ENCODE assay signal across 7 mouse cellular contexts in the genomic region with DNA sequence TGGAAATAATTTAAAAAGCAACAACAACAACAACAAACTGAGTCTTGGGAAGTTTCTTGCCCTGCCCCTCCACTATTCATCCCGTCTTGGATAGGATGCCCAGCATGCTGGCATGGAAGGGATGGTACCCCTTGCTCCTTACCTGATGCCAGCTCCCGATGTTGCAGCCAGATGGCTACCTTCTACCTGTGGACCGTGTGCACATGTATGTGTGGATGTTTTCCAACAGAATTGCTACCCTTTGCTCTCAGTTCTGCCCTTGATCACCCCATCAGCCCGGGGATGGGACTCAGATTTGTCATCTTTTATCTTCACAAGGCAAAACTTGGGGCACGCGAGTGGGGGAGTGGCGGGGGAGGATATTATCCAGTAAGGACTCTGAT. TPM values are rescaled to one million over a fixed set of nuclear protein-coding genes. Genes with fewer than 3 reads are reported as not detected.
A peak's percentile ranks its signal among the peaks of the same experiment; 100 is the strongest.
DNase-seq lines count a peak whose midpoint lies in the region; ATAC-seq lines count a peak whose summit lies in the region.

No protein-coding gene starts in this region.

- peak overlapping the region; percentile 72 for H3K4me3 ChIP-seq in lung, embryonic 16.5 days (ENCODE audit: low read length)
- peak overlapping the region; percentile 52; the same call in 1 of the 2 replicates for H3K4me3 ChIP-seq in forebrain, embryonic 13.5 days
- peak overlapping the region; percentile 75 for H3K4me3 ChIP-seq in limb, embryonic 12.5 days (replicated peaks)
- peak overlapping the region; percentile 87 for H3K4me3 ChIP-seq in stomach, embryonic 14.5 days (ENCODE audit: low read depth, low read length)

- no peaks in the 10 kb centered on the region for H3K36me3 ChIP-seq in lung, embryonic 16.5 days (ENCODE audit: control insufficient read depth, insufficient read depth, low read length)
- no peaks in the 10 kb centered on the region for H3K36me3 ChIP-seq in forebrain, embryonic 13.5 days (ENCODE audit: poor library complexity, severe bottlenecking)
- peaks cover 11% of the 10 kb centered on the region for H3K36me3 ChIP-seq in limb, embryonic 12.5 days
- H3K36me3 ChIP-seq in stomach, embryonic 14.5 days (ENCODE audit: control insufficient read depth, insufficient read depth, low read length): no peaks in the 10 kb centered on the region

- H3K27me3 ChIP-seq in lung, embryonic 16.5 days (ENCODE audit: control insufficient read depth, insufficient read depth, low read depth, low read length): no peaks in the 10 kb centered on the region
- H3K27me3 ChIP-seq in forebrain, embryonic 13.5 days: peaks cover 19% of the 10 kb centered on the region
- no peaks in the 10 kb centered on the region for H3K27me3 ChIP-seq in limb, embryonic 12.5 days
- no peaks in the 10 kb centered on the region for H3K27me3 ChIP-seq in stomach, embryonic 14.5 days (ENCODE audit: control insufficient read depth, insufficient read depth, low read length)

- peak overlapping the region; percentile 95; the same call in 1 of the 2 replicates for H3K27ac ChIP-seq in lung, embryonic 16.5 days (ENCODE audit: low read length)
- H3K27ac ChIP-seq in forebrain, embryonic 13.5 days: no peak overlapping the region
- H3K27ac ChIP-seq in limb, embryonic 12.5 days: peak overlapping the region; percentile 96
- peak overlapping the region; percentile 96; the same call in 1 of the 2 replicates for H3K27ac ChIP-seq in stomach, embryonic 14.5 days (ENCODE audit: low read length)

- WGBS in lung, embryonic 16.5 days: 26% methylated on average over 7 of the region's 7 CpGs
- 52% methylated on average over 7 of the region's 7 CpGs for WGBS in forebrain, embryonic 13.5 days
- WGBS in limb, embryonic 12.5 days: 37% methylated on average over 7 of the region's 7 CpGs
- WGBS in stomach, embryonic 14.5 days: 26% methylated on average over 7 of the region's 7 CpGs

- H3K4me1 ChIP-seq in lung, embryonic 16.5 days (replicated peaks; ENCODE audit: control insufficient read depth, insufficient read depth, low read length): peaks cover 72% of the 10 kb centered on the region
- peaks cover 77% of the 10 kb centered on the region for H3K4me1 ChIP-seq in forebrain, embryonic 13.5 days
- H3K4me1 ChIP-seq in limb, embryonic 12.5 days (replicated peaks): peaks cover 90% of the 10 kb centered on the region
- H3K4me1 ChIP-seq in stomach, embryonic 14.5 days (ENCODE audit: control insufficient read depth, insufficient read depth, low read length): peaks cover 73% of the 10 kb centered on the region

- no peak for ATAC-seq in lung, embryonic 16.5 days (ENCODE audit: low read depth)
- ATAC-seq in forebrain, embryonic 13.5 days: no peak
- ATAC-seq in limb, embryonic 12.5 days (ENCODE audit: insufficient number of reproducible peaks, insufficient read depth, low FRiP score, low TSS enrichment, low read depth): no peak
- ATAC-seq in stomach, embryonic 14.5 days (ENCODE audit: insufficient number of reproducible peaks, insufficient read depth, low FRiP score, low read depth): no peak

- peak overlapping the region; percentile 83 for H3K4me2 ChIP-seq in lung, embryonic 16.5 days (ENCODE audit: low read depth, low read length)
- peak overlapping the region; percentile 90 for H3K4me2 ChIP-seq in forebrain, embryonic 13.5 days
- peak overlapping the region; percentile 90 for H3K4me2 ChIP-seq in limb, embryonic 12.5 days
- H3K4me2 ChIP-seq in stomach, embryonic 14.5 days (replicated peaks; ENCODE audit: low read depth, low read length): peak overlapping the region; percentile 96

- DNase-seq in lung, postnatal 25 days (ENCODE audit: low spot score): no peak
- no peak for DNase-seq in thymus, postnatal 14 days
- no peak for DNase-seq in urinary bladder, postnatal 14 days (ENCODE audit: low spot score)

- no peaks in the 10 kb centered on the region for H3K9me3 ChIP-seq in lung, embryonic 16.5 days (ENCODE audit: control insufficient read depth, low read length)
- H3K9me3 ChIP-seq in forebrain, embryonic 13.5 days (replicated peaks): no peaks in the 10 kb centered on the region
- H3K9me3 ChIP-seq in limb, embryonic 12.5 days: no peaks in the 10 kb centered on the region
- no peaks in the 10 kb centered on the region for H3K9me3 ChIP-seq in stomach, embryonic 14.5 days (ENCODE audit: control insufficient read depth, low read depth, low read length)

- H3K9ac ChIP-seq in lung, embryonic 16.5 days (ENCODE audit: low read length): peak overlapping the region; percentile 89
- H3K9ac ChIP-seq in forebrain, embryonic 13.5 days: no peak overlapping the region
- peak overlapping the region; percentile 88 for H3K9ac ChIP-seq in limb, embryonic 12.5 days (replicated peaks)
- H3K9ac ChIP-seq in stomach, embryonic 14.5 days (replicated peaks; ENCODE audit: low read depth, low read length): peak overlapping the region; percentile 92

RNA-seq across cellular contexts. Expression of a gene that starts 11.1 kb away (rescaled TPM):
- polyA plus RNA-seq in lung, embryonic 16.5 days (2015; fragmentation: Nextera tagmentation; extraction: Ambion mirVana): 35.4 and 37.2 TPM in 2 replicates
- 8.7 and 10.2 TPM in 2 replicates for polyA plus RNA-seq in forebrain, embryonic 13.5 days (2015; fragmentation: Nextera tagmentation; extraction: Ambion mirVana)
- 47.1 TPM in 2 replicates for polyA plus RNA-seq in limb, embryonic 12.5 days (2016; fragmentation: Nextera tagmentation; extraction: Ambion mirVana)
- polyA plus RNA-seq in stomach, embryonic 14.5 days (2014; fragmentation: Nextera tagmentation; extraction: Ambion mirVana): 54.0 and 56.8 TPM in 2 replicates

RNA-seq across cellular contexts. Expression of a gene that starts 31.1 kb away (rescaled TPM):
- 34.0 and 38.3 TPM in 2 replicates for polyA plus RNA-seq in lung, embryonic 16.5 days (2015; fragmentation: Nextera tagmentation; extraction: Ambion mirVana)
- polyA plus RNA-seq in forebrain, embryonic 13.5 days (2015; fragmentation: Nextera tagmentation; extraction: Ambion mirVana): 23.0 and 26.9 TPM in 2 replicates
- 44.8 and 48.5 TPM in 2 replicates for polyA plus RNA-seq in limb, embryonic 12.5 days (2016; fragmentation: Nextera tagmentation; extraction: Ambion mirVana)
- 31.4 and 32.6 TPM in 2 replicates for polyA plus RNA-seq in stomach, embryonic 14.5 days (2014; fragmentation: Nextera tagmentation; extraction: Ambion mirVana)

RNA-seq across cellular contexts. Expression of a gene that starts 44.1 kb away (rescaled TPM):
- polyA plus RNA-seq in lung, embryonic 16.5 days (2015; fragmentation: Nextera tagmentation; extraction: Ambion mirVana): 0.31 TPM in 1 of 2 replicates, not detected in the other
- polyA plus RNA-seq in forebrain, embryonic 13.5 days (2015; fragmentation: Nextera tagmentation; extraction: Ambion mirVana): 0.21 TPM in 1 of 2 replicates, not detected in the other
- polyA plus RNA-seq in limb, embryonic 12.5 days (2016; fragmentation: Nextera tagmentation; extraction: Ambion mirVana): 0.51 TPM in 1 of 2 replicates, not detected in the other
- not detected in 2 replicates for polyA plus RNA-seq in stomach, embryonic 14.5 days (2014; fragmentation: Nextera tagmentation; extraction: Ambion mirVana)
